Mouse (Mus musculus) C2C12 (cell line): ENCODE results near the gene Scn3b.

Experiments
- CTCF ChIP-seq: IDR thresholded peaks from one replicate; pipeline ENCODE4 v1.5.1; 2011; ENCODE audit not compliant: control insufficient read depth, insufficient read depth, insufficient read length
- FOSL1 ChIP-seq: IDR thresholded peaks from one replicate; pipeline ENCODE4 v1.8.0; 2011; ENCODE audit warnings: mild to moderate bottlenecking, low read length; ENCODE audit not compliant: poor library complexity, insufficient read depth, severe bottlenecking

DNA sequence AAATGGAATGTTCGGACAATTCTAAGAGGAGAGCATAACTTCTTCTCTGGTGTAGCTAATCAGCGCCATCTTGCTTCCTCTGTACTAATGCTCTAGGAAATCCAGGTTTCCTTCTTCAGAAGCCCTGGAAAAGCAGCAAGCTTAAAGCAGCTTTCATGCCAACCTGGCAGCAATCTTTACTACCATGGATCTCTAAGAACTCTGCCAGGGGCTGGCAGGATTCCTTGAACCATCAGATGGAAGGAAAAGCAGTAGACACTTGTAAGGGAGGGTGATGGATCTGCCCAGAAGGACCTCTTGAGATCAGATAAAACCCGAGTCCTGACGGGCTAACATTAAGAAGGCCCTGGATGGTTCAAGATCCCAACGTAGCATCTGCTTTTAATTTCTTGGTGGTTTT, 27.2 kb downstream of the Scn3b start:
- TF ChIP-seq CTCF (no peak), FOSL1 (no peak)
